Mouse (Mus musculus): ENCODE data around the gene Pappa2. TPM values are rescaled to one million over a fixed set of nuclear protein-coding genes. Genes with fewer than 3 reads are reported as not detected.

The Pappa2 gene
- polyA plus RNA-seq, 1 experiment from 2014 or later, result 2.2 TPM

DNA sequence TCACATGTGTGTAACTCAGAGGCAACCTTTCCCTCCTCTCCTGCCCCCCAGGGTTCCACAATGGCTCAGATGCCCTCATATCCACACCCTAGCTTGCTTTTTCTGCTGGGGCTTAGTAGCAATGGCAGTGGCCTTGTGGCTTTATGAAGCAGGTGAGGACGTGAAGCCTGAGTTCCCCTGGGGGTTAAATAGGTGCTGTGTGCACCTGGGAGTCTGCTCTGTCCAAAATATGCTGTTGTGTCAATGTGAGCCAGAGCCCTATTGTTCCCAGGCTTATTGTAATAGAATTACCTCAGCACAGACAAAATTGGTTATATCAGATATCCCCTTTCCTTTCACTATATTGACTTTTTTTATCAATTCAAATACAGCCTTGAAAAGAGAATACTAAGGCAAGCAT lies 292.6 kb downstream of the Pappa2 start:
- no peak overlapping the region for H3K27ac ChIP-seq (ENCODE audit: low read depth, low read length)
- no peak overlapping the region for H3K4me3 ChIP-seq (ENCODE audit: low read depth, low read length)
- no peak for DNase-seq (ENCODE audit: low spot score)
- no peak overlapping the region for H3K9ac ChIP-seq (ENCODE audit: low read depth, low read length)
- no peak overlapping the region for H3K4me2 ChIP-seq (replicated peaks; ENCODE audit: low read depth, low read length)
- no peaks in the 10 kb centered on the region for H3K36me3 ChIP-seq (ENCODE audit: control insufficient read depth, insufficient read depth, low read length)
- no peaks in the 10 kb centered on the region for H3K9me3 ChIP-seq (ENCODE audit: control insufficient read depth, low read length)
- WGBS, result 54% methylated on average over 1 of the region's 1 CpGs
- no peaks in the 10 kb centered on the region for H3K27me3 ChIP-seq (ENCODE audit: control insufficient read depth, insufficient read depth, low read length)
- H3K4me1 ChIP-seq (replicated peaks; ENCODE audit: control insufficient read depth, insufficient read depth, low read length), result no peaks in the 10 kb centered on the region
- ATAC-seq (ENCODE audit: low FRiP score), result no peak

DNA sequence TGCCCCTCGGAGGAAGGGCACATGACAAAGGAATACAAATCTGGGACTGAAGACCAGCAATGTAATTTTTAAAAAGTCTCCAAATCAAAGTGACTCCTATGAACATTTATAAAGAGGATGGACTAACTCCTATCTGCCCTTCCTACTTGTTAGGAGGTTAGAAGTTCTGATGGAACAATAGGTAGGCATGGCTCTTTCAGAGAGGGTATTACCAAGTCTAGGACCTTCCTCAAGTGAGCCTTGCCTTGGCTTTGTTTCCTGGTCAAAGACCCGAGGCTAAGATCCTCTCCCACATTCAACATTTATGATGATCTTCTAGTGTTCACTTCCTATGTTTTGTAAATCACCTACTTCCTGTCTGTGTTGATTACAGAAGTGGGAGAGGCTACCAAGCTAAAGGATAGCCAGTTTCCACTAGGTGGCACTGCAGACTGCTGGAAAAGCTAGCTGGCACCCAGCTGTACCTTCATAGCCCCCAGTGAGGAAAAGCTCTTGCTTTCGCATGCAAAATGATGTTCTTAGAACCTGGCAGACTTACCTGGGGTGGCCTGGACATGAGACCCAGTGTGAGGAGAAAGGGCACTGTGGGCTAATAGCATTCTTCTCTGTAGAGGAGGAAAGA lies 310.2 kb downstream of the Pappa2 start:
- WGBS, result 57% methylated on average over 3 of the region's 3 CpGs
- ATAC-seq (ENCODE audit: low FRiP score), result peak; percentile 38; the same call in 1 of the 2 replicates
- H3K27me3 ChIP-seq (ENCODE audit: control insufficient read depth, insufficient read depth, low read length), result no peaks in the 10 kb centered on the region
- H3K27ac ChIP-seq (ENCODE audit: low read depth, low read length), result no peak overlapping the region
- no peaks in the 10 kb centered on the region for H3K36me3 ChIP-seq (ENCODE audit: control insufficient read depth, insufficient read depth, low read length)
- no peak overlapping the region for H3K4me3 ChIP-seq (ENCODE audit: low read depth, low read length)
- peak; percentile 76 for DNase-seq (ENCODE audit: low spot score)
- no peaks in the 10 kb centered on the region for H3K9me3 ChIP-seq (ENCODE audit: control insufficient read depth, low read length)
- H3K4me1 ChIP-seq (replicated peaks; ENCODE audit: control insufficient read depth, insufficient read depth, low read length), result no peaks in the 10 kb centered on the region
- no peak overlapping the region for H3K4me2 ChIP-seq (replicated peaks; ENCODE audit: low read depth, low read length)
- no peak overlapping the region for H3K9ac ChIP-seq (ENCODE audit: low read depth, low read length)

DNA sequence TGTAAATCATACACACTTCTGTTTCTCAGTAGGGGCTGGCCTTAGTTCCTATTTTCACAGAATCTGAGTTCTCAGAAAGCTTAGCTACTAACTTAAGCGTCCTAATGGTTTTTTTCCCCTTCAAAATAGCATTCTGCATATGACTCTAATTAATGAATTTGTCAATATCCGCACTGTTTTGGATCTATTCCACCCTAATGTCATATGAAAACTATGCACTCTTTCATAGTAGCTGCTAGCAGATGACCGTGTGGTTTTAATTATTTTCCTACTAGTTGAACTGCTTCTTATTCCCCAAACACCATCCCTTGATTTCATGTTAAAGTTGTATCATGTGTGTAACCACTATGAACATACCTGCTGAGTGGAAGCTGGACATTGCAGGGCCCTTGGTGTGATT lies 314.3 kb downstream of the Pappa2 start:
- DNase-seq (ENCODE audit: low spot score) (no peak), ATAC-seq (ENCODE audit: low FRiP score) (no peak)
- Histone ChIP-seq H3K4me1 (replicated peaks; ENCODE audit: control insufficient read depth, insufficient read depth, low read length) (no peaks in the 10 kb centered on the region), H3K9ac (ENCODE audit: low read depth, low read length) (no peak overlapping the region), H3K9me3 (ENCODE audit: control insufficient read depth, low read length) (no peaks in the 10 kb centered on the region), H3K36me3 (ENCODE audit: control insufficient read depth, insufficient read depth, low read length) (no peaks in the 10 kb centered on the region), H3K27ac (ENCODE audit: low read depth, low read length) (no peak overlapping the region), H3K27me3 (ENCODE audit: control insufficient read depth, insufficient read depth, low read length) (no peaks in the 10 kb centered on the region), H3K4me2 (replicated peaks; ENCODE audit: low read depth, low read length) (no peak overlapping the region), H3K4me3 (ENCODE audit: low read depth, low read length) (no peak overlapping the region)
- WGBS, result 80% methylated on average over 3 of the region's 3 CpGs

Measured in hindbrain, embryonic 11.5 days (tissue).